In the genomic region with DNA sequence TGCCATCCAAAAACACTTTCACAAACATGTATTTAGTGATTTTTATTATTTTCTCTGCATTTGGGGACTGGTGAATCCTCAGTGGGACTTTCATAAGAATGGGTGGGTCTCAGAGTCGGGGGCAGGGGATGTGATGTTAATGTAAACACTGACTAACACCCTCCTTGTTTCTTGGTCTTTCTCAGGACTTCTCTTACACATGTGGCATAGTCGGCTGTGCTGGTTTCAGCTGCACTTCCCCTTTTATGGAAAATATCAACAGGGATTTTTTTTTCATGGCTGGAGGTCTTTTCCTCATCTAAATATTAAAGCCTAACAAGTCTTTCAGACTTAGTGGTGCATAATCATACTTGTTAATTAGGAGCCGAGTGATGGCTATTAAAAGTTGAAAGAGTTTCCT, we compare ENCODE assay signal across 19 mouse cellular contexts. TPM values are rescaled to one million over a fixed set of nuclear protein-coding genes. Genes with fewer than 3 reads are reported as not detected.
"Had no signal": no experiment of that assay in that cellular context is flagged by ENCODE, and none has a peak within 500 bp of the region (broad histone marks: within the 10 kb centered on the region; RNA-seq: fewer than 3 reads in every experiment).

No protein-coding gene starts in this region.

- H3K27ac ChIP-seq: layer of hippocampus, adult 2 months; left cerebral cortex, adult 2 months; liver, embryonic 13.5 days; macrophage; midbrain, embryonic 15.5 days; neural tube, embryonic 13.5 days had no signal

- ATAC-seq: inflammation-experienced regulatory T-cells, adult 6 months; intestine, embryonic 16.5 days; midbrain, embryonic 15.5 days had no signal

- H3K4me3 ChIP-seq: layer of hippocampus, adult 2 months; left cerebral cortex, adult 2 months; liver, embryonic 13.5 days; midbrain, embryonic 15.5 days; myocyte; neural tube, embryonic 13.5 days had no signal

- H3K27me3 ChIP-seq: liver, embryonic 13.5 days; midbrain, embryonic 15.5 days; neural tube, embryonic 13.5 days had no signal

- H3K4me1 ChIP-seq: midbrain, embryonic 15.5 days; neural tube, embryonic 13.5 days had no signal

- H3K9me3 ChIP-seq: liver, embryonic 13.5 days; midbrain, embryonic 15.5 days; neural tube, embryonic 13.5 days had no signal

- DNase-seq: kidney, adult 18-20 months; kidney, adult 9 months; kidney, postnatal 14 days; layer of hippocampus, adult 9-11 months; layer of hippocampus, postnatal 36 days; liver, embryonic 13.5 days; retina, postnatal 1 day; right cerebral cortex, postnatal 25 days; thymus, adult 18-20 months; thymus, postnatal 36 days had no signal

- H3K9ac ChIP-seq: liver, embryonic 13.5 days; midbrain, embryonic 15.5 days; neural tube, embryonic 13.5 days had no signal

- H3K4me2 ChIP-seq: liver, embryonic 13.5 days; midbrain, embryonic 11.5 days; midbrain, embryonic 15.5 days; neural tube, embryonic 13.5 days had no signal

- H3K36me3 ChIP-seq: liver, embryonic 13.5 days; midbrain, embryonic 15.5 days; neural tube, embryonic 13.5 days had no signal

RNA-seq across cellular contexts. Expression of gene Sox5, which starts 39.2 kb away (rescaled TPM):
- polyA plus RNA-seq: macrophage had no signal
